Mouse (Mus musculus): ENCODE data around the gene Mcrip1.
"Not testable (repeated sequence)": the region's sequence is repeated elsewhere in the genome, so short reads cannot be mapped to it uniquely, and the experiment has no call there.

Gene Mcrip1

DNA sequence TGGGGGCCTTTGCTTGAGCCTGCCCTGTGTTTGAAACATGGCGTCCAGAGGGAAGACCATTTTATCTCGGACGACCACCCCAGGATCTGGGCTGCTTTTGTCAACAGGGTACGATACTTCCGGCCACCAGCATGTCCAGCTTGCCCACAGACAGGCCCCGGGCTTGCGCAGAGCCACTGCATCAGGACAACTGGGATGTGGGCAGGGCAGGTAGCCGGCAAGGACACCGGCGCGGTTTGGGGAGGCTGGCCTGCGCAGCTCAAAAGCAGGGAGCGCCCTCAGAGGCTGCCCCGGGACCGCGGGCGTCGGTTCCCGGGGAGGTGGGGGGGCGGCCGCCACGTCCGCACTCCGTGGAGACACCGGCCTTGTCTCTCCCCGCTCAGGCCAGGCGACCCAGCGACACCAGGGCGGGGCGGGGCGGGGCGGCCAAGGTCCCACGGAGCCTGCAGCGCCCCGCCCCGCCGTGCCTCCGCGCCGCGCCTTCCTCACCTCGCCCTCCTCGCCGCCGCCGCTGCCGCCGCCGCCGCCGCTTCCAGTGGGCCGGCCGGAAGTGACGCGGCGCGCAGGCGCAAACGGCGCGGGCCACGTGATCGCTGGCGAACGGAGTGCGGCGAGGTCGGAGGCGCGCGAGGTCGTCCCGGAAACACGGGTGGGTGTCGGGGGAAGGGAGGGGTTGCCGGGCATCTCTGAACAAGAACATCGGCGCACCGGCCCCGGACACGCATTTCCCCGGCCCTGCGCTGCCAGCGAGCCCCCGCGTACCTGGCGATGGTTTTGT is at the start of gene Mcrip1:
Gene Mcrip1, minus strand, starts transcription at position 560 of the 778 bp plus-strand sequence.
- peak; percentile 92 for DNase-seq

DNA sequence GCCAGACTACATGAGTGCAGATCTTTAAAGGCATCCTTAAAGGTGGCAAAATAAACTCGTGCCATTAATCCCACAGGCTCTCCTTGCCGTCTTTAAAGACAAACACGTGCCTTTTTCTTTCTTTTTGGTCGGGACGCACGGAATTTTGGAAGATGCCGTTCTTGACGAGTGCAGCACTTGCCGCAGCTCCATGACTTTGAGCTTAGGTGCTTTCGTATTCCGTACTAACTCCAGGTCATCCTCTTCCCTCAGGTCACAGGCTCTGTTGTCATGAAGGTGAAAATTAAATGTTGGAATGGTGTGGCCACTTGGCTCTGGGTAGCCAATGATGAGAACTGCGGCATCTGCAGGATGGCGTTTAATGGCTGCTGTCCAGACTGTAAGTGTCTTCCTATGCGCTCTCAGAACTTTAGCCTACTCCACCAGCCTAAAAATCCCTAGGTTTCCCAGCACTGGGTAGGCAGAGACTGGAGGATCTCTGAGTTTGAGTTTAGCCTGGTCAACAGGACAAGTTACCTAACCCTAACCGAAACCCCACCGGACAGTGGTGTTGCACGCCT is 49.5 kb upstream of the Mcrip1 start:
- DNase-seq = no peak

DNA sequence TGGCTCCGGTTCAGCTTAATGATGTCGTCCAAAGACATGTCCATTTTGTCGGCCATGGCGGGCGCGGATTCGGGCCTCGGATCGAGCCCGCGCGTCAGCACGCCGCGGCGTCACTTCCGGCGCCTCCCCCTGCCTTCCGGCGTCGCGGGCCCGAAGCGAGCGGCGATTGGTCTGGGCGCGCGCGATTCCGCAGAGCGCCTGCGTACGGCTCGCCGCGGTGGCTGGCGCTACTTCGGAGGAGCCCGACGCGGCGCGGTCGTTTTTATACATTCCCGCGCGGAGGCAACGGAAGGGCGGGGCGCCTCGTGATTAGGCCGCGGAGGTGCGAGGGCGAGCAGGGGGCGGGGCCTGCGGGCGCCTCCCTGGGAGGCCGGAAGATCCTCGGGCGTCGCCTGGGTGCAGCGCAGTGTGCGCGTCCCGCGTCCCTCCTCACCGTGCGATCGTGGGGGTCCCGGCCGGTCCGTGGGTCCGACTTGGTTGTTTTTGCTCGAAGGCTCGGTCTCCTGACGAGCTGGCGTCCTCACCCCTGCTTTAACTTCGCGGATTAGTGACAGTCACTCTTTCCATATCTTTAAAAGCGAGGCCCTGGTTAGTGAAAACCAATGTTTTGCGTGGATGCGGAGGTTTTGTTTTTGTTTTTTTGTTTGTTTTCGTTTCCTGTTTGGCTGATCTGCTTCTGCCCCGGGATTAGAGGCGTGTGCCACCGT is 48.9 kb upstream of the Mcrip1 start, which contains the start of the genes Alyref and Anapc11:
Gene Alyref, minus strand, starts transcription at position 83 of the 707 bp plus-strand sequence.
Gene Anapc11, plus strand, starts transcription at position 139 of the 707 bp plus-strand sequence.
- peak; percentile 94 for DNase-seq

DNA sequence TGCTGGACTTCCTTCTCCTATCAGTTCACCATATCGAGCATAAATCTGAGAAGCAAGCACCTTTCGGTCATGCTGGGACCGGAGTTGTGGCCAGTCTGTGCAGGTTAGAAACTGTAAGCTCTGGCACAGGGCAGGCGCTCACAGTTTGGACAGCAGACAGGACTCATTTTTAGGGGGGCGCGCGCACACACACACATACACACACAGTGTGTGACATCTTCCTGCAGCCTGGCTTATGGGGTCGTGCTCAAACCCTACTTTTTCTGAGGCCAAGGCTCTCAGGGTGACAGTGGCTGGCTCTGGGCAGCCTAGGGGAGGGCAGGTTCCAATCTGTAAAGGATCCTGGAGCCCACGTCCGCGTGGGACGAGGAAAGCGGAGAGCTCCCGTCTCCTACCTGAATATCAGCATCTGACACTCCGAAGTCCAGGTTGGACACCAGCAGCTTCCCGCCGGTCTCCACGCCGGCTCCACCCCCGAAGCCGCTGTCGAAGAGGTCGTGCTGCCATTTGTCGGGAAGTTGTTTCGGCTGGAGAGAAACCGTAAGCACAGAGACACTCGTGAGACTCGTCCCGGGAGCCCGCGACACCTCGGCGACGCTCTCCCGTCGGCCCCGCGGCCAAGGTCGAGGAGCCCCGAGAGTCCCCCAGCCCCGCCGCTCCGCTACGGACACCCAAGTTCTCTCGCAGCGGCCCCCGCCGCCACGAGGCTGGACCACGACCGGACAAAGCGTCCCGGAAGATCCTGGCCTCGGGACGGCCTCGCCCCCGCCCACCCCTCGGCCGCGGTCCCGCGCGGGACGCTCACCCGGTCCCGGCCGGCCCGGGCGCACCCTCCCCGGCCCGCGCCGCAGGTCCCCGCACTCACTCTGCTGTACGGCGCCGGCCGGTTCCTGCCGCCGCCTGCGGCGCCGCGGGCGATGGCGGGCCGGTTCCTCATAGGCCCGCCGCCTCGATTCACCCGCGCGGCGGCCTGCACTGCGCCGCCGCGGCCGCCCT is 48.0 kb upstream of the Mcrip1 start:
- DNase-seq = no peak

DNA sequence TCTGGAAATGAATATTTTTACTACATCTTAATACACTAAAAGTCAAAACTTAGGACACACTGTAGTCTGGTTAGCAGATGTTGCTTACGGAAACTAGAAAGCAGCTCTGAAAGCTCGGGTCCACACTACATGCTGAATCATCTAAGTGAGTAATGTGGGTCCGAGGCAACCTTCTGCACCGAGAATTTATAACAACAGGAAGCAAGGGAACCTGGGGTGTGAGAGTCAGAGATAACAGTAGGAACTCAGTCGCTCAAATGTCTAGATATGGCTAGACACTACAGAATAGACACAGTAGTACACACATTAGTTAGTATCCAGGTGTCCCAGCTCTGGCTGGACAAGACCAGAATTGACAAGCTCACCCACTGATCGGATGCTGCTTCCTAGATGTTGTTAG is 39.0 kb upstream of the Mcrip1 start:
- DNase-seq = no peak

DNA sequence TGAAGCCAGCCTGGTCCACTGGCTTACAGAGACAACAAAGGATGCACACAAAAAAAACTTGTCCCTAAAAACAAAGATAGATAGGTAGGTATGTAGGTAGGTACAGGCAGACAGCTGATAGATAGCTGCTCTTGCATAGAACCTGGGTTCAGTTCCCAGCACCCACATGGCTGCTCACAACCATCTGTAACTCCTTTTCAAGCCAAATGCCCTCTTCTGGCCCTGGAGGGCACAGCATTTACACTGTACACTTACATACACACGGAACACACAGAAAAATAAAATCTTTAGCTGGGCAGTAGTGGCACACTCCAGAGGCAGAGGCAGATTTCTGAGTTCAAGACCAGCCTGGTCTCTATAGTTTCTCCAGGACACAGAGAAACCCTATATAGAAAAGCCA is 34.4 kb upstream of the Mcrip1 start:
- DNase-seq = no peak

DNA sequence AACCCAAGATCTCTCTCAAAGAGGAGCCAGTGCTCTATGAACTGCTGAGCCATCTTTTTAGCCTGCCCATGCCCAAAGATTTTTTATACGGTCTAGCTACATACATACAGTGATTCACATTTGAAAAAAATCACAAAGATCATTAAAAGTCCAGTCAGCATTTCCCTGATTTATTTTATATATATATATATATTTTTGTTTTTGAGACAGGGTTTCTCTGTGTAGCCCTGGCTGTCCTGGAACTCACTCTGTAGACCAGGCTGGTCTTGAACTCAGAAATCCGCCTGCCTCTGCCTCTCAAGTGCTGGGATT is 33.4 kb upstream of the Mcrip1 start:
- not testable (repeated sequence) for DNase-seq

DNA sequence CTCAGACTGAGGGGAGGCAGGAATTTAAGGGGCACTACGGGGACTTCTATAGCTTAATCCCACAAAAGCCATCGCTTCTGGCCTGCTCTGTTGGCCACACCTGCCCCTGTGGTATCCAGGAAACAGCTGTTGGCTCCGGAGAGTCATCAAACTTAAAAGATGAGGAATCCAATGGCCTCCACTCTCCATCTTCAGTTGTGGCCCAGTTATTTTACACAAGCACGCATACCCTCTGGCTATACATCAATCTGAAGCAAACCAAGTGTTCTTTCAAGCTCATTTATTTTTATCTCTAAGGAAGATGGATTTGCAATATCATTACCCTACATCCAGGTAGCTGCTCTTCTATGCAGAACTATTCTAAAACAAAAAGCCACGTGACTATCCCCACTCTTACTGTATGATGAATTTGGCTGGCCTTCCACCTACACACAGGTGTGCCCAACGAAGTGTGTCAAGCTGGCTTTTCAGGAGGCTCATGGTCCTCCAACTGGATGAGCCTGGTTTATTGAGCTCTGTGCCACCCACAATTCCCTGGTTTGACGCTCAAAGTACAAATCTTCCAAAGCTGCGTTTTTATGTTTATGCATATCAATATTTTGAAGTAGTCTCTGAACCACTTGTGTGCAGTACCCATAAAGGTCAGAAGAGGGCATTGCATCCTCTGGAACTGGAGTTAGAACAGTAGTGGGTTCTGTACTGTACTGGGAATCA is 32.9 kb upstream of the Mcrip1 start:
- no peak for DNase-seq

DNA sequence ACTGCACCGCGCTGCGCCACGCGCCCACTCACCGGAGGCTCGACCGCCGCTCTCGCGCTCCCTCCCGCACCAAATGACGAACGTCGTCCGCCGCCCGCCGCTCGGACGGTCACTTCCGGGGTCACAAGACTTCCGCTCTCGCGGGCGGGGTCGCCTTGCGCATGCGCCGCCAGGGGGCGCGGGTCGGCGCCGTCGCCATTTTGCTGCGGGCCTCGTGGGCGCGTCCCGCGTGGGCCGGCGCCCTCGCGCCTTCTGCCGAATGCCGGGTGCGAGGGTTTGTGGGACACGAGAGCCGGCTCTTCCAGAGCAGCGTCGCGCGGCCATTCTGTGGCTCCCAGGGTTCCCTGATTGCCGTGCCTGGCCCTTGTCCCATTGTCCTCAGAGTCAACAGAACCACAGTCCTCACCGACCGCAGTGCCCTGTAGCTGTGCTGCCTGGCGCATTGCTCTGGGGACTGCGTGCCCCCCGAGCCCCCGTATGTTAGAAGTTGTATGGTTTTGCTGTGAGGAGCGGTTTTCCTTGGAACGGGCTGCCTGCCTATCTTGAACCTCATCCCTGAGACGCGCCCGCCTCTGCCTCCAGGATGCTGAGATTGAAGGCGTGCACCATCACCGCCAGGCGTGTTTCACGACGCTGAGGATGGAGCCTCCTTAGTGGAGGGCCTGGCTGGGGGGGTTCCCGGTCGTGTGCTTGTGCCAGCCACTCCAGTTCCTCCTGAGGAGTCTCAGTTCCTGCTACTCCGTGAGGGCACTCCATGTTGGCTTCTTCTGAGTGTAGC is 32.2 kb upstream of the Mcrip1 start, which contains the start of gene Arhgdia:
Gene Arhgdia, minus strand, starts transcription at position 135 of the 778 bp plus-strand sequence.
- peak; percentile 86 for DNase-seq

DNA sequence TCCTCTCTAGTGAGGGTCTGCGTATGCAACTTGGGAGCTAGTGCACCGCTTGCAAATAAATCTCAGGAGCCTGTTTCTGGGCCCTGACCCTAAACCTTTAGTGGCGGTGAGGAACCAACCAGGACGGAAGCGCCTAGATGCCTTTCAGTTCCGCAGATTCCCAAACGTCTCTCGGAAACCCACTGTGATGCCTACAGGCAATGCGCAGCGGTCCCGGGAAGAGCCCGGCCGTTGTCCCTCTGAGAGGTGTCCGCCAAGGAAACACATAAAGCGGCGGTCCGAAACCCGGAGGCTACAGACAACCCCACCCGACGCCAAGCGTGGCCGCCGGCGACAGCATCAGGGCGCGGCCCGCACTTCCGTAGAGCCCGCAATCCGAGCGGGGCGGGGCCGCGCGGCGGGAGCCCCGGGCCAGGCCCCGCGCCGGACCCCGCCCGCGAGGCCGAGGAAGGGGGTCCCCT is 31.4 kb upstream of the Mcrip1 start:
- DNase-seq = peak; percentile 31

DNA sequence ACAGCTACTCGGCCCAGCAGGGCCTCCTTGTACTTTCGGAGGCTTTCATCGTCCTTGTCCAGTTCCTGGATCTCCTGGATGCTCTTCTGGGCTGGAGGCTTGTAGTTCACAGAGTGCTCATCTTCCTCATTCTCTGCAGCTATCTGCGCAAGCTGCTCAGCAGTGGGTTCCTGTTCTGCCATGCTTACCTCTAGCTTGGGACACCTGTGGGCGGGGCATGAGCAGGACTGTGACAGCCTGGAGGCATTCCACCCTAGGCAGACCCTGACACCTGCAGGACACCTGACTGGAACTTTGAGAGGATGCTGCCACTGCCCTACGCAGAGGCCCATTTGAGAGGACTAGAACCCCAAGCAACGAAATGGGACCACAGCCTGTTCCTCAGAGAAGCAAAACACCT is 30.7 kb upstream of the Mcrip1 start:
- DNase-seq = peak; percentile 35

DNA sequence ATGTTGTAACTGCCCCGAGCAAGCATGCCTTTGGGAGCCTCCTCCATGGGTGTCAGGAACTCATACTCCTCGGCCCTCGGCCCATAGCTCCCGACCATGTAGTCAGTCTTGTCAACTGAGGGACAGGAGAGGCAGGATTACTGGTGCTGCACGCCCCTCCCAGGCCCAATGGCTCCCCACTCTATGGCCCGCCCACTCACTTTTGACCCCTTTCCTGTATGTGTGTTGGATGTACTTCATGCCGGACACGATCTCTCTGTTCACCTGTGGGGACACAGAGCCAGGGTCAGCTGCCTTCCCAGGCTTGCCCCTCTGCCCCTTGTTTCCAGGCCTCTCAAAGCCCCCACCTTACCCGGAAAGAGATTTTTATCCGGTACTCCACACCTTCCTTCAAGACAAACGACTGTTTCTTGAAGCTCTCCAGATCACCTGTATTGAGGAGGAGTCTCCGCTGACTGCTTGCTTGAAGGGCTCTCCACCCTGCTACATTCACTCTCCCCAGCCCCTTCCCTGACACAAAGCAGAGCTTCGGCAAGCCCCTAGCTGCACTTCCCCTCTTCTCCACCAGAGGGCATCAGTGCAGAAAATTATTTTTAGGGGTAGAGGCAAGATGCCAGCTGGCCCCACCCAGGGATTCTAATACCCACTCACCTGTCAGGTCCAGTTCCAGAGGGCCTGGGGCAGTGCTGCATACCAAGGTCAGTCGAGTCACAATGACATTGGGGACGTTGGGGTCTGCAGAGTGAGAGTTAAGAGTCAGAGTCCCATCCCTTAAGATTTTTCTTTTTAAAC is 30.0 kb upstream of the Mcrip1 start:
- DNase-seq = peak; percentile 44

DNA sequence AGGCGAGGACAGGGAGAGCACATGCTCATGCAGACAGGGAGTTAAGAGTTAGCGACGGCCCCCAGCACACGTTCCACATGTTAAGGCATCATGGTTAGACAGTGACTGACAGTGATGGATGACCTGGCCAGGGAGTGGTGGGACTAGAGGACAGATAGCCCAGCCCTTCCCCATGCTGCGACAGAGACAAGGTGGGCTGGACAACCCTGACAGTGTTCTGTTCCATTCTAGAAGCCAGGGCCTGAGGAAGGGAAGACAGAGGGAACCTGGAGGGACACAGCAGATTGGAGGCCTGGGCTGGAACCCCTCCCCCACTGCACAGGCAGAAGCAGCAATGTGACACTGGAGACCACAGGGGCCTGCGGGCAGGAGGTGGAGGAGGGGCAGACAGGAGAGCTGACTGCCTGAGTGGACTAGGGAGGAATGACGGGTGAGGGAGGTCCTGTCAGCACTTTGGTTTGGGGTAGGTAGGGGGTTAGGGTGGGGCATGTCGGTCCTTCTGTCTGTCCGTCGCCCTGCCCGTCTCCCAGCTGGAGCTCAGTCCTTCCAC is 29.2 kb upstream of the Mcrip1 start:
- no peak for DNase-seq

DNA sequence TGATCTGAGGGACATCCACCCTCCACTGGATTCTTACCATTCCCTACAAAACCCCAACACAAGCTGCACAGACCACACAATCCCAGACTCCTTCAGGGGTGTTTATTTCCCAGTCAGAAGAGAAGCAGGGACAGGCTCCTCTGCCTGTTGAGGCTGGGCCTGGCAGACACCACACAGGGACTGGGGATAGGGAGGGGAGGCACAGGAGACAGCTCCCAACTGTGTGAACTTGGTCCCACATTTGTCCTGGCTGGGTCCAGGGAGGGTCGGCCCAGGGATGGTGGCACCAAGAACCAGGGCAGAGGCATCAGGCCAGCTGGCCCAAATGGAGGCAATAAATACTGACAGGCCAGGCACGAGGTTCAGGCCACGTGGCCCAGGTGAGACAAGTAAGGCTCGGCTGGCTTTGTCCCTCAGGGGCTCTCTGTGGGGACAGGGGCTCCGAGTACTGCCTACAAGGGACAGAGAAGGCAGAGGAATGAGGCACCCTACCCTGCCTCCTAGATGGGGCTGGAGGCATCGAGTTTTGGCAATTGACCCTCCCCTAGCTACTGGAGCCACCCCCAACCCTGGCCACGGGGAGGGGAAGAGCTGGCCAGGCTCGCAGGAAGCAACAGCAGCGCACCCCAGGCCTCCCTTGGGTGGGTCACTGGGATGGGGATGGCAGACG is 28.6 kb upstream of the Mcrip1 start:
- no peak for DNase-seq

DNA sequence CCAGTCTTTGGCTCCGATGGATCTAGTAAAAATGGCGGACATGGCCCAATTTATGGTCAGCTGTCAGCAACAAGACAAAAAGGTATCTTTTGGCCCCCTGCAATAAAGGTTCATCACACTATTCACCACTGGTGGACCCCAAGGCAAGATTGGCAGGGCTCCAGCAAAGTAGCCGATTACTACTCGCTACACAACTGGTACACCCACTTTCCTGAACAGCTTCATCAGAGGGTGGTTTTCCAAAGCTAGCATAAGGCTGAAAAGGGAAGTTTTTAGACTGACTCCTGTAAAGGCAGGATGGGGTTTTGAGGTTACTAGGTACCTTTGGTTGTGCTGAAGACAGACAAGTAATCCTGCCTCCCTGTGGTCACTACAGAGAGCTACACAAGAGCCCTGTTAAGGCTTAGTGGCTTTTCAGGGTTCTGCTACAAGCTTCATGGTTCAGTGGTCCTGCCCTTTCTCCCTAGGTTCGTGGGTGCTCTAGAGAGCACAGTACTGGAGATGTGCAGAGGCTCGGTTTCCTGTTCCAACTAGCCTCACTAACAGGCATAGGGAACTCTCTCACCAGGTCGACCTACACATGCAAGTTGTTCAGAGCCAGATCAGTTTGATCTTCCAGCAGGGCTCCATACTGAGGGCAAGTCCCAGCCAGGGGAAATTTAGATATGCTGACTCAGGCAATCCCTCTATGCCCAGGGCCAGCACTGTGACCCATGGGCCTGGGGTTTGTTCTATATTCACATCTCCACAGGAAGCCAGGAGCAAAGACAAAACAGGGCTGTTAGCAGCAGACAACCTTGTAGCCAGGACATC is 27.9 kb upstream of the Mcrip1 start:
- no peak for DNase-seq

DNA sequence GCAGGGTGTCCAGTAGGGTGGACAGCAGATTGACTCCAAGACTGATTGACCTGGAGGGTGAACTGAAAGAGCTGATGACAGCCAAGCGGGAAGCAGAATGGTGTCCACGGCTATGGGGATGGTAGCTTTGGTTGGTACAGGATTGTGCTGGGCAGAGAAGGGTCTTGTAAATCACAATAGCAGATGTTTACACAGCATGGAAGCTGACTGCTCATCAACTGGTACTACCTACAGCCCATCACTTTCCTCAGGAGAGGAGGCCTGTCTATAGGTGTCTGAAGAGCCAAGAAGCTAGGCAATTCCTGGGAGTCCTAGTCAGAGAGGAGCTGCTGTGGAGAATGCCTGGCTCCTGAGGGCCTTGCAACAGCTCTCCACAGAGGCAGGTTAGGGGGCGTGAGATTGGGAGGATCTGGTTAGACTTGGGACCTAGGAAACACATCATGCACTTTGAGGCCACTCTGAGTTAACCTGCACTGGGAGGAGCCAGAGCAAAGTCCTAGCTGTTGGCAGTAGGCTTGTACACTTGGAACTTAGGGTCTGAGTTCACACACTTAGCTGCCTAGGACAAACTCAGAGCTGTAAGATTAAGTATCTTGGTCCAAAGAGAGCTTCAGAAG is 26.9 kb upstream of the Mcrip1 start:
- no peak for DNase-seq

DNA sequence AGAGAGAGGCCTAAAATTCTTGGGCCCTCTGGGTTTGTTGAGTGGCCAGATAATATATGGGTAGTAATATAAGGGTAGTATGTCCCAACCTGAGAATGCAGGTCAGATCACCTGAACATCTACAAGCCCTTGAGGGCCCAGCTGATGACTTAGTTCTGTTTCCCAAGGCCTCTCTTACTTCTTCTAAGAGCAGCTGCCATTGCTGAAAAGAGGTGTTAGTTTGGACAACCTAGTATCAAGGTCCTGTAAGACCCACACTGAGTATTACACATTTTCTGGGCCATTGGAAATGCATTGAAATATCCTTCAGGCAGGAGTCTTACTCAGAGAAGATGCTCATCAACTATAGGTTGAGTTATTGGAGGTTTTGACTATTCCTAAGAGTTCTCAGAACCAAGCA is 26.4 kb upstream of the Mcrip1 start:
- DNase-seq = no peak

DNA sequence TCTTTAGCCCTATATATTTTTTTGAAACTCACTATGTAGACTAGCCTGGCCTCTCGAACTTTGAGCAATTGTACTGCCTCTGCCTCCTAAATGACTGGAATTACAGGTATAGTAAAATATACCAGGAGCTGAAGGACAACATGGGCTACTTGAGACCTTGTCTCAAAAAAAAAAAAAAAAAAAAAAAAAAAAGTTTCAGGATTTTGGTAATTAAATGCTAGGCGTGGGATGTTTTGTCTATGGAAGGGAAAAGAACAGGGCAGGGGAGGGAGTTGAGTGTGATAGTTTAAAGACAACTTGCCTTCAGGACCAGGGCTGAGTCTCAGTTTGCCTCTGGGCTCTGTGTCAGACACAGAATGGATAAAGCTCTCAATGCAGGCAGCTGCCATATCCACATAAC is 25.5 kb upstream of the Mcrip1 start:
- no peak for DNase-seq
